11 mouse cellular contexts compared by ENCODE assay signal in the genomic region with DNA sequence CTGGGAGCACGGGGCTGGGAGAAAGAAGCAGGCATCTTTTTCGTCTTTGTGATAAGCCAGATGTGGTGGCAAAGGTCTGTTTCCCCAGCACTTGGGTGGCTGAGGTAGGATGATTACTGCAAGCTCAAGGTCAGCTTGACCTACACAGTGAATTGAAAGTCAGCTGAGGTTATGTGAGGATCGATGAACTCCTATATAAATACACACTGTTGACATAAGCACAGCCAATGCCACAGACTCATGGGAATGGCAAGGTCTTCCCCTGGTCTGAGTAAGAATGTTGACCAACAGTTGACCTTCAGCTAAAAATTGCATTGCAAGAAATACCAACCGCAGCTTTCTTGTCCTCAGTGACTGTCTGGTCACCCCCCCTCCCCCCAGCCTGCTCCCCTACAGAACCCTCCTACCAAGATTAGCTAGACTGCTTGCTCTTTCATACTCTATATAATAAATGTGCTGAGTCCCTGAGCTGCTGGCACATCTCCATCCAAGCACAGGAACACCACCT.
"Had no signal": no experiment of that assay in that cellular context is flagged by ENCODE, and none has a peak within 500 bp of the region (broad histone marks: within the 10 kb centered on the region; RNA-seq: fewer than 3 reads in every experiment).

No protein-coding gene starts in this region.

- H3K4me1 ChIP-seq: kidney, embryonic 15.5 days; limb, embryonic 10.5 days; midbrain, embryonic 12.5 days; neural tube, embryonic 13.5 days had no signal

- H3K4me2 ChIP-seq: kidney, embryonic 15.5 days; midbrain, embryonic 12.5 days; neural tube, embryonic 13.5 days had no signal

- H3K4me3 ChIP-seq: kidney, embryonic 15.5 days; left cerebral cortex, adult 2 months; limb, embryonic 10.5 days; midbrain, embryonic 12.5 days; neural tube, embryonic 13.5 days had no signal

- H3K27me3 ChIP-seq: kidney, embryonic 15.5 days; midbrain, embryonic 12.5 days; neural tube, embryonic 13.5 days had no signal

- H3K9me3 ChIP-seq: kidney, embryonic 15.5 days; limb, embryonic 10.5 days; midbrain, embryonic 12.5 days; neural tube, embryonic 13.5 days had no signal

- H3K9ac ChIP-seq: kidney, embryonic 15.5 days; midbrain, embryonic 12.5 days; neural tube, embryonic 13.5 days had no signal

- H3K36me3 ChIP-seq: kidney, embryonic 15.5 days; limb, embryonic 10.5 days; midbrain, embryonic 12.5 days; neural tube, embryonic 13.5 days had no signal

- ATAC-seq: midbrain, embryonic 16.5 days had no signal

- H3K27ac ChIP-seq: kidney, embryonic 15.5 days; left cerebral cortex, adult 2 months; limb, embryonic 10.5 days; midbrain, embryonic 12.5 days; neural tube, embryonic 13.5 days had no signal

- DNase-seq: kidney, adult 2 months; kidney, postnatal 14 days; lung, adult 18-20 months; thymus, adult 2 months; thymus, postnatal 25 days had no signal
